Mouse (Mus musculus) lung, adult 2 months (tissue): Measurements from ENCODE around the gene Trap1.
"Not testable (repeated sequence)": the region's sequence is repeated elsewhere in the genome, so short reads cannot be mapped to it uniquely, and the experiment has no call there.

Experiments used
- CTCF ChIP-seq: fragments of 200-500 bp; IDR thresholded peaks from 2 replicates; pipeline ENCODE4 v1.5.1; 2011; ENCODE audit warnings: mild to moderate bottlenecking, low read length, control low read depth; ENCODE audit not compliant: insufficient read depth
- POLR2A ChIP-seq: fragments of 200-500 bp; IDR thresholded peaks from 2 replicates; pipeline ENCODE4 v1.6.1; 2011; ENCODE audit warnings: low read depth, mild to moderate bottlenecking, control low read depth, low read length, borderline replicate concordance; ENCODE audit errors: extremely low read depth

GRCm38 (mm10) chr16:4080419-4080818 is 2.8 kb upstream of the Trap1 start:
- TF ChIP-seq POLR2A, CTCF: not testable (repeated sequence)
